Mouse (Mus musculus) embryonic facial prominence, embryonic 13.5 days (tissue): ENCODE data around the gene Gtf2h1. TPM values are rescaled to one million over a fixed set of nuclear protein-coding genes. Genes with fewer than 3 reads are reported as not detected.
"Not testable (repeated sequence)": the region's sequence is repeated elsewhere in the genome, so short reads cannot be mapped to it uniquely, and the experiment has no call there.

ENCODE experiments used
- ATAC-seq: fragments of 200-750 bp; cut with Nextera tagmentation; 2 replicates; pipeline ENCODE4 v1.8.0; 2017; ENCODE audit warnings: low read depth; ENCODE audit not compliant: insufficient number of reproducible peaks, insufficient read depth, low FRiP score, low TSS enrichment
- H3K27ac ChIP-seq: fragments of 300-500 bp; sonication (generic); 2 replicates; pipeline ENCODE4 v1.5.1; 2015; ENCODE audit warnings: moderate library complexity, mild to moderate bottlenecking, inconsistent platforms
- H3K27me3 ChIP-seq: fragments of 300-500 bp; sonication (generic); 2 replicates; pipeline ENCODE4 v1.6.1; 2015; ENCODE audit warnings: mild to moderate bottlenecking, inconsistent platforms
- H3K36me3 ChIP-seq: fragments of 300-500 bp; sonication (generic); 2 replicates; pipeline ENCODE4 v1.6.1; 2015; ENCODE audit warnings: mild to moderate bottlenecking, inconsistent platforms
- H3K4me1 ChIP-seq: fragments of 300-500 bp; sonication (generic); 2 replicates; pipeline ENCODE4 v1.6.1; 2015; ENCODE audit warnings: inconsistent platforms
- H3K4me2 ChIP-seq: fragments of 300-500 bp; sonication (generic); 2 replicates; pipeline ENCODE4 v1.6.1; 2015; ENCODE audit warnings: moderate library complexity, mild to moderate bottlenecking, inconsistent platforms
- H3K4me3 ChIP-seq: fragments of 300-500 bp; sonication (generic); 2 replicates; pipeline ENCODE4 v1.5.1; 2015; ENCODE audit warnings: mild to moderate bottlenecking, inconsistent platforms
- H3K9ac ChIP-seq: fragments of 300-500 bp; sonication (generic); 2 replicates; pipeline ENCODE4 v1.6.1; 2015; ENCODE audit warnings: mild to moderate bottlenecking, inconsistent platforms
- H3K9me3 ChIP-seq: fragments of 300-500 bp; sonication (generic); 2 replicates; pipeline ENCODE4 v1.6.1; 2016; ENCODE audit warnings: inconsistent platforms
- WGBS: fragments of 180-500 bp; shearing (Covaris S2); methylation state at CpG from one replicate; pipeline ENCODE4 v1.1.7; 2015; ENCODE audit warnings: mixed read lengths; 5-methylcytosine and 5-hydroxymethylcytosine counted together
- polyA plus RNA-seq: library from polyadenylated mRNA; unstranded; fragments of >200 nt; fragmentation: Nextera tagmentation; extraction: Ambion mirVana; gene quantifications from 2 replicates; pipeline ENCODE4 v1.2.1, GENCODE M21; 2015

The Gtf2h1 gene
- polyA plus RNA-seq, 1 experiment from 2014 or later, result 50.8 TPM

GRCm38 (mm10) chr7:46793871-46794270, 2.0 kb upstream of the Gtf2h1 start:
- H3K4me2 ChIP-seq, result no peak overlapping the region
- H3K36me3 ChIP-seq, result peaks cover 13% of the 10 kb centered on the region
- peaks cover 17% of the 10 kb centered on the region for H3K4me1 ChIP-seq
- H3K9me3 ChIP-seq, result no peaks in the 10 kb centered on the region
- no peaks in the 10 kb centered on the region for H3K27me3 ChIP-seq
- WGBS, result 87% methylated on average over 4 of the region's 4 CpGs
- no peak for ATAC-seq
- no peak overlapping the region for H3K27ac ChIP-seq
- H3K4me3 ChIP-seq, result no peak overlapping the region
- H3K9ac ChIP-seq, result no peak overlapping the region

GRCm38 (mm10) chr7:46796206-46796679, 340 bp downstream of the Gtf2h1 start:
- peak overlapping the region; percentile 85 for H3K27ac ChIP-seq
- under 1% methylated on average over 31 of the region's 31 CpGs for WGBS
- peaks cover 17% of the 10 kb centered on the region for H3K4me1 ChIP-seq
- H3K9ac ChIP-seq, result peak overlapping the region; percentile 96
- no peaks in the 10 kb centered on the region for H3K27me3 ChIP-seq
- H3K4me2 ChIP-seq, result peak overlapping the region; percentile 93
- no peaks in the 10 kb centered on the region for H3K9me3 ChIP-seq
- peaks cover 19% of the 10 kb centered on the region for H3K36me3 ChIP-seq
- ATAC-seq, result no peak
- H3K4me3 ChIP-seq, result peak overlapping the region; percentile 97

GRCm38 (mm10) chr7:46796779-46797178, 876 bp downstream of the Gtf2h1 start:
- Histone ChIP-seq H3K27ac (no peak overlapping the region), H3K4me3 (peak overlapping the region; percentile 97), H3K4me2 (peak overlapping the region; percentile 93), H3K36me3 (peaks cover 22% of the 10 kb centered on the region), H3K27me3 (no peaks in the 10 kb centered on the region), H3K9ac (peak overlapping the region; percentile 96), H3K4me1 (peaks cover 17% of the 10 kb centered on the region), H3K9me3 (no peaks in the 10 kb centered on the region)
- no peak for ATAC-seq
- WGBS, result 51% methylated on average over 6 of the region's 6 CpGs

GRCm38 (mm10) chr7:46810325-46810724, 14.4 kb downstream of the Gtf2h1 start:
- H3K9ac ChIP-seq, result no peak overlapping the region
- no peak overlapping the region for H3K27ac ChIP-seq
- no peak for ATAC-seq
- H3K4me2 ChIP-seq, result no peak overlapping the region
- WGBS, result 96% methylated on average over 6 of the region's 6 CpGs
- H3K9me3 ChIP-seq, result no peaks in the 10 kb centered on the region
- H3K4me3 ChIP-seq, result no peak overlapping the region
- no peaks in the 10 kb centered on the region for H3K27me3 ChIP-seq
- no peaks in the 10 kb centered on the region for H3K4me1 ChIP-seq
- peaks cover 79% of the 10 kb centered on the region for H3K36me3 ChIP-seq

GRCm38 (mm10) chr7:46814012-46814411, 18.1 kb downstream of the Gtf2h1 start:
- ATAC-seq, result no peak
- H3K36me3 ChIP-seq, result peaks cover 85% of the 10 kb centered on the region

GRCm38 (mm10) chr7:46820876-46821632, 25.2 kb downstream of the Gtf2h1 start:
- H3K9me3 ChIP-seq, ATAC-seq: not testable (repeated sequence)
- H3K36me3 ChIP-seq, result peaks cover 72% of the 10 kb centered on the region

More at GRCm38 (mm10) chr7:46814012-46814411, 18.1 kb downstream of the Gtf2h1 start:
- 90% methylated on average over 4 of the region's 4 CpGs for WGBS
- Histone ChIP-seq H3K9me3 (no peaks in the 10 kb centered on the region), H3K27ac (no peak overlapping the region), H3K4me2 (no peak overlapping the region), H3K4me3 (no peak overlapping the region), H3K9ac (no peak overlapping the region), H3K4me1 (no peaks in the 10 kb centered on the region), H3K27me3 (no peaks in the 10 kb centered on the region)

GRCm38 (mm10) chr7:46827046-46827802, 31.3 kb downstream of the Gtf2h1 start:
- Histone ChIP-seq H3K9me3 (no peaks in the 10 kb centered on the region), H3K9ac (no peak overlapping the region), H3K4me1 (0 out of 2 replicates have a peak, but pooled peaks cover 4% of the 10 kb centered on the region), H3K36me3 (peaks cover 21% of the 10 kb centered on the region), H3K4me3 (no peak overlapping the region), H3K4me2 (no peak overlapping the region), H3K27ac (no peak overlapping the region), H3K27me3 (no peaks in the 10 kb centered on the region)
- 68% methylated on average over 20 of the region's 20 CpGs for WGBS
- ATAC-seq, result no peak

More at GRCm38 (mm10) chr7:46820876-46821632, 25.2 kb downstream of the Gtf2h1 start:
- not testable (repeated sequence) for H3K4me2 ChIP-seq, H3K27me3 ChIP-seq, H3K9ac ChIP-seq, H3K4me1 ChIP-seq, H3K27ac ChIP-seq, H3K4me3 ChIP-seq
- WGBS, result 93% methylated on average over 15 of the region's 15 CpGs

- no peak overlapping the region for H3K4me3 ChIP-seq
- no peak overlapping the region for H3K9ac ChIP-seq
- H3K4me2 ChIP-seq, result no peak overlapping the region
- no peak overlapping the region for H3K27ac ChIP-seq
- H3K4me1 ChIP-seq, result 0 out of 2 replicates have a peak, but pooled peaks cover 4% of the 10 kb centered on the region
- 91% methylated on average over 2 of the region's 2 CpGs for WGBS
- no peaks in the 10 kb centered on the region for H3K27me3 ChIP-seq
- no peaks in the 10 kb centered on the region for H3K9me3 ChIP-seq
- no peak for ATAC-seq
- H3K36me3 ChIP-seq, result peaks cover 15% of the 10 kb centered on the region
These were observed 31.9 kb downstream of the Gtf2h1 start for GRCm38 (mm10) chr7:46827803-46828184.

- H3K27me3 ChIP-seq, result no peaks in the 10 kb centered on the region
- ATAC-seq, result no peak
- 0 out of 2 replicates have a peak, but pooled peaks cover 4% of the 10 kb centered on the region for H3K4me1 ChIP-seq
- 88% methylated on average over 12 of the region's 12 CpGs for WGBS
- H3K4me2 ChIP-seq, result no peak overlapping the region
- no peaks in the 10 kb centered on the region for H3K36me3 ChIP-seq
- H3K9ac ChIP-seq, result no peak overlapping the region
- H3K9me3 ChIP-seq, result no peaks in the 10 kb centered on the region
- H3K4me3 ChIP-seq, result no peak overlapping the region
- H3K27ac ChIP-seq, result no peak overlapping the region
These were observed 34.0 kb downstream of the Gtf2h1 start for GRCm38 (mm10) chr7:46829911-46830310.

GRCm38 (mm10) chr7:46830799-46831590, 35.1 kb downstream of the Gtf2h1 start:
- Histone ChIP-seq H3K27ac (no peak overlapping the region), H3K36me3 (no peaks in the 10 kb centered on the region), H3K27me3 (no peaks in the 10 kb centered on the region), H3K9me3 (no peaks in the 10 kb centered on the region), H3K4me3 (no peak overlapping the region), H3K9ac (no peak overlapping the region), H3K4me1 (0 out of 2 replicates have a peak, but pooled peaks cover 4% of the 10 kb centered on the region), H3K4me2 (no peak overlapping the region)
- WGBS, result 61% methylated on average over 13 of the region's 13 CpGs
- no peak for ATAC-seq

GRCm38 (mm10) chr7:46831693-46832092, 35.8 kb downstream of the Gtf2h1 start:
- 71% methylated on average over 8 of the region's 8 CpGs for WGBS
- H3K4me3 ChIP-seq, result no peak overlapping the region

More at GRCm38 (mm10) chr7:46831693-46832092, 35.8 kb downstream of the Gtf2h1 start:
- Histone ChIP-seq H3K36me3 (no peaks in the 10 kb centered on the region), H3K4me2 (no peak overlapping the region), H3K4me1 (0 out of 2 replicates have a peak, but pooled peaks cover 4% of the 10 kb centered on the region), H3K9ac (no peak overlapping the region), H3K27ac (no peak overlapping the region), H3K27me3 (no peaks in the 10 kb centered on the region), H3K9me3 (no peaks in the 10 kb centered on the region)
- no peak for ATAC-seq
